Mouse (Mus musculus): ENCODE results near the gene Mybph. TPM values are rescaled to one million over a fixed set of nuclear protein-coding genes. Genes with fewer than 3 reads are reported as not detected.

Gene Mybph
- polyA plus RNA-seq, 1 experiment from 2014 or later, result 0.18 TPM

- Histone ChIP-seq H3K36me3 (ENCODE audit: control insufficient read depth, insufficient read depth, low read length) (no peaks in the 10 kb centered on the region), H3K4me2 (ENCODE audit: low read length) (peak overlapping the region; percentile 92), H3K9ac (ENCODE audit: low read depth, low read length) (0 out of 2 replicates have a peak overlapping the region, but pooled peaks have one; percentile 2), H3K27me3 (ENCODE audit: control insufficient read depth, insufficient read depth, low read depth, low read length) (peaks cover 7% of the 10 kb centered on the region), H3K4me3 (ENCODE audit: low read depth, low read length) (no peak overlapping the region), H3K27ac (ENCODE audit: low read length) (peak overlapping the region; percentile 35; the same call in 1 of the 2 replicates), H3K9me3 (replicated peaks; ENCODE audit: control insufficient read depth, low read length, poor library complexity, severe bottlenecking) (no peaks in the 10 kb centered on the region), H3K4me1 (ENCODE audit: control insufficient read depth, insufficient read depth, low read length) (peaks cover 24% of the 10 kb centered on the region)
- ATAC-seq, result no peak
- WGBS, result 66% methylated on average over 8 of the region's 8 CpGs
Observed at GRCm38 (mm10) chr1:134232326-134232725, 39.1 kb downstream of the Mybph start.

DNA sequence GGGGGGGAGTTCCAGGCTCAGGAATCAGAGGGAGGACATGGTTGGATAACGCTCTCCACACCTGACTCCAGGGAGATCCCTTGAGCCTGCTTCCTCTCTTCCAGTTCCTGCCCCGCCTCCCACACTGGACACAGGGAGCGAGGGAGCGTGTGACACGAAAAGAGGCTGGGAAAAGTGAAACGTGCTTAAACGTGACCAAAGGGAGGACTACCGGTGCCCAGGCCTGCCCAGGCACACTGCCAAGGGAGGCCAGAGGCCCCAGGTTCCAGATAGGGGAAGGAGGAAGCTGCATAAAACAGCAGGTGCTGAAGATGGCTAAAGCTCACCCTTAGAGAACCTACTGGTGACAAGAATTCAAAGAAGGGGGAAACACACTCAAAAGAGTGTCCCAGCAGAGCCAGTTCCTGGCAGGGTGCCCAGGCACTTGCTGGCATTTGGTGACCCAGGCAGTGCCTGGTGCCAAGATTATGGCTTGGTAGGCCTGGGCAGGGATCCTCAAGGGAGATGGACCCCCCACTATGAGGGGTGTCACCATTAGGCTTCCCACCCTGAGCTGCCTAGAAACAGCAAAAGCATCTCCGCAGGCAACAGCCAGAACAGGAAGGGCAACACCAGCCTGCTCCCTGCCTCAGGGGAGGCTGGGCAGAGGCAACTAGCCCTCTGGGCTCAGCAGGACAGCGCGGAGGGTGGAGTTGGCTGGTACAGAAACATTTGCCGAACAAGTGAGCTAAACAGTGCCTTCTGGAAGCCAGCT, 39.7 kb downstream of the Mybph start:
- Histone ChIP-seq H3K9me3 (replicated peaks; ENCODE audit: control insufficient read depth, low read length, poor library complexity, severe bottlenecking) (no peaks in the 10 kb centered on the region), H3K27ac (ENCODE audit: low read length) (peak overlapping the region; percentile 35), H3K4me1 (ENCODE audit: control insufficient read depth, insufficient read depth, low read length) (peaks cover 24% of the 10 kb centered on the region), H3K27me3 (ENCODE audit: control insufficient read depth, insufficient read depth, low read depth, low read length) (peaks cover 7% of the 10 kb centered on the region), H3K4me3 (ENCODE audit: low read depth, low read length) (peak overlapping the region; percentile 57), H3K9ac (ENCODE audit: low read depth, low read length) (peak overlapping the region; percentile 77; the same call in 1 of the 2 replicates), H3K36me3 (ENCODE audit: control insufficient read depth, insufficient read depth, low read length) (no peaks in the 10 kb centered on the region), H3K4me2 (ENCODE audit: low read length) (peak overlapping the region; percentile 92)
- WGBS, result 38% methylated on average over 12 of the region's 12 CpGs
- no peak for ATAC-seq

DNA sequence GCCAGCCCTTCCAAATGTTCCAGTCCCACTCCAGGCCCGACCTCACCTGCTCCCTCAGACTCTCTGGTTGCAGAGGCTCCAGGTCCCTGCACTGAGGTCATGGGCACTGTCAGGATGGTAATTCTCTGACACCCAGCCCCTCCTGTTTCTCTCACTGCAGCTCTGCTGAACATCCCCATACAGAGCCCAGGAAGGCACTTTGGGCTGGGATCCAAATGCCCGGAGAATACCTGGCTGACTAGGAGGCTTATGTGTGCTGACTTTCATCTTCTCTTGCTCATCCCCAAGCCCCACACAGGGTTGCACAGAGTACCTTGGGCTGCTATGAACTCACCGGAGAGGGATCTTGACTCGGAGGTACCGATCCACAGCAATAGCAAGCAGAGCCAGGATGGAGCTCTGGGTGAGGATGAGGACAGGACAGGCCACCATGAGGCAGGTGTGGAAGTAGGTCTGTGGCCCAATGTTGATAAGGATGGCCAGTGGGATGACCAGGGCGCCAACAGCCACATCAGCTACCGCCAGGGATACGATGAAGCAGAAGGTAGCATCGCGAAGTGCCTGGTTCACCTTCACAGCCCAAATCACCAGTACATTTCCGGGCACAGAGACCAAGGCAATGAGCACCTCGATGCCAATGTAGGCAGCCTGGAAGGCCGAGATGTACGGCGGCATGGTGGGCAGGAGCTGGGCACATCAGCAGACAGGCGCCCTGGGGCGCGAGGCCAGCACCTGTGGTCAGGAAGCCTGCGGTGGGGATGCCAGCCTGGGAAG, 40.6 kb downstream of the Mybph start:
- Histone ChIP-seq H3K9me3 (replicated peaks; ENCODE audit: control insufficient read depth, low read length, poor library complexity, severe bottlenecking) (no peaks in the 10 kb centered on the region), H3K9ac (ENCODE audit: low read depth, low read length) (peak overlapping the region; percentile 77), H3K4me1 (ENCODE audit: control insufficient read depth, insufficient read depth, low read length) (peaks cover 24% of the 10 kb centered on the region), H3K27me3 (ENCODE audit: control insufficient read depth, insufficient read depth, low read depth, low read length) (peaks cover 7% of the 10 kb centered on the region), H3K36me3 (ENCODE audit: control insufficient read depth, insufficient read depth, low read length) (no peaks in the 10 kb centered on the region), H3K27ac (ENCODE audit: low read length) (no peak overlapping the region), H3K4me3 (ENCODE audit: low read depth, low read length) (peak overlapping the region; percentile 57), H3K4me2 (ENCODE audit: low read length) (peak overlapping the region; percentile 92)
- 50% methylated on average over 19 of the region's 19 CpGs for WGBS
- ATAC-seq, result no peak

- H3K27ac ChIP-seq (ENCODE audit: low read length), result peak overlapping the region; percentile 31; the same call in 1 of the 2 replicates
- H3K4me1 ChIP-seq (ENCODE audit: control insufficient read depth, insufficient read depth, low read length), result peaks cover 24% of the 10 kb centered on the region
- H3K4me3 ChIP-seq (ENCODE audit: low read depth, low read length), result peak overlapping the region; percentile 57
- peak overlapping the region; percentile 92 for H3K4me2 ChIP-seq (ENCODE audit: low read length)
- H3K27me3 ChIP-seq (ENCODE audit: control insufficient read depth, insufficient read depth, low read depth, low read length), result peaks cover 7% of the 10 kb centered on the region
- ATAC-seq, result peak; percentile 83
- H3K36me3 ChIP-seq (ENCODE audit: control insufficient read depth, insufficient read depth, low read length), result no peaks in the 10 kb centered on the region
- no peaks in the 10 kb centered on the region for H3K9me3 ChIP-seq (replicated peaks; ENCODE audit: control insufficient read depth, low read length, poor library complexity, severe bottlenecking)
- 2% methylated on average over 41 of the region's 41 CpGs for WGBS
- peak overlapping the region; percentile 77 for H3K9ac ChIP-seq (ENCODE audit: low read depth, low read length)
Observed at GRCm38 (mm10) chr1:134234455-134235390, 41.5 kb downstream of the Mybph start.

DNA sequence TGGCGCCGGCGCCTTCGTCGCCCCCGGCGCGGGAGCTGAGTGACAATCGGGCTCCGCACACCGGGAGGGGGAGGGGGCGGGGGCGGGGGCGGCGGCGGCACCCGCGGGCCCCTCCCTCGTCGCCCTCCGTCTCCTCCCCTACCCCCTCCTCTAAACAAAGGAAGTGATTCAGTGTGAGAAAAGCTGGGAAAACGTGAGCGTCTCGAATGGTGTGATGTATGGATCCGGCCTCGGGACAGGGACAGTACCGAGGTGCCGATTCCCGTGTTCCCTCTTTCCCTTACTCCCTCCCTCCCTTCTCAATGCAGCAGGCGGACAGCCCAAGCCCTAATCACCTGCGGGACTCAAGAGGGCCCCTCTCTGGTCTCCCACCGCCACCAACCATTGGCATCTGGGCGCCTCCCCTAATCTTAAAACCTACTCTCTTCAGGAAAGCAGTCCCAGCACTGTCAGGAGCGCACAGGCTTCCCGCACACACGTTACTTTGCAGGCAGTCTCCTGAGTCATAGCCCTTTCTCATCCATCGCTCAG, 42.2 kb downstream of the Mybph start, which contains the start of gene Adora1:
Adora1 (minus strand) TSS at position 41 of the 531 bp plus-strand sequence.
- Histone ChIP-seq H3K4me1 (ENCODE audit: control insufficient read depth, insufficient read depth, low read length) (peaks cover 24% of the 10 kb centered on the region), H3K27ac (ENCODE audit: low read length) (peak within 1 kb of the TSS; percentile 31; the same call in 1 of the 2 replicates), H3K4me3 (ENCODE audit: low read depth, low read length) (peak within 1 kb of the TSS; percentile 57), H3K4me2 (ENCODE audit: low read length) (peak within 1 kb of the TSS; percentile 92), H3K27me3 (ENCODE audit: control insufficient read depth, insufficient read depth, low read depth, low read length) (peaks cover 7% of the 10 kb centered on the region), H3K9ac (ENCODE audit: low read depth, low read length) (peak within 1 kb of the TSS; percentile 77), H3K36me3 (ENCODE audit: control insufficient read depth, insufficient read depth, low read length) (no peaks in the 10 kb centered on the region), H3K9me3 (replicated peaks; ENCODE audit: control insufficient read depth, low read length, poor library complexity, severe bottlenecking) (no peaks in the 10 kb centered on the region)
- WGBS, result 1% methylated on average over 20 of the region's 37 CpGs
- ATAC-seq, result peak; percentile 43

GRCm38 (mm10) chr1:134236142-134236541, 42.9 kb downstream of the Mybph start:
- peaks cover 24% of the 10 kb centered on the region for H3K4me1 ChIP-seq (ENCODE audit: control insufficient read depth, insufficient read depth, low read length)
- H3K27me3 ChIP-seq (ENCODE audit: control insufficient read depth, insufficient read depth, low read depth, low read length), result peaks cover 7% of the 10 kb centered on the region
- H3K9ac ChIP-seq (ENCODE audit: low read depth, low read length), result peak overlapping the region; percentile 77
- no peak overlapping the region for H3K27ac ChIP-seq (ENCODE audit: low read length)
- no peaks in the 10 kb centered on the region for H3K36me3 ChIP-seq (ENCODE audit: control insufficient read depth, insufficient read depth, low read length)
- peak overlapping the region; percentile 92 for H3K4me2 ChIP-seq (ENCODE audit: low read length)
- no peak overlapping the region for H3K4me3 ChIP-seq (ENCODE audit: low read depth, low read length)
- H3K9me3 ChIP-seq (replicated peaks; ENCODE audit: control insufficient read depth, low read length, poor library complexity, severe bottlenecking), result no peaks in the 10 kb centered on the region
- 34% methylated on average over 3 of the region's 3 CpGs for WGBS
- no peak for ATAC-seq

DNA sequence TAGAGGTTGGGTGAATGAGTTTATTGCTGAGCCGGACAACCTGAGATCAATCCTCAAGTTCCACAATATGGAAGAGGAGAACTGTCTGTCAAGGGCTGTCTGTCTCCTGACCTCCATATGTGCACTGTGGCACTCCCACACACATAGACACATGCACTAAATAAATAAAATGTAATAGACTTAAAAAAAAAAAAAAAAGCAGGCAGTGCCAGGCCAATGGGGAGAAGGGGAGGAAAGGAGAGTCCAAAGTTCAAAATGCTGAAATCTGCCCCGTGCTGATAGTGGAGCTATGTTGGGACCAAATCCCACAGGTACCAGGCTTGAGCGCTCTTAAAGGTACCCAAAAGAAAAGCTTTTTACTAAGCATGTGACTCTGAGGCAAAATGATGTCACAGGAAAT, 44.2 kb downstream of the Mybph start:
- ATAC-seq, result no peak
- 92% methylated on average over 3 of the region's 3 CpGs for whole genome bisulfite sequencing
- H3K4me2 ChIP-seq (ENCODE audit: low read length), result no peak overlapping the region

GRCm38 (mm10) chr1:134240701-134241100, 47.5 kb downstream of the Mybph start:
- no peak overlapping the region for H3K9ac ChIP-seq (ENCODE audit: low read depth, low read length)
- WGBS, result 89% methylated on average over 9 of the region's 9 CpGs
- no peak overlapping the region for H3K27ac ChIP-seq (ENCODE audit: low read length)
- no peak overlapping the region for H3K4me3 ChIP-seq (ENCODE audit: low read depth, low read length)
- H3K4me1 ChIP-seq (ENCODE audit: control insufficient read depth, insufficient read depth, low read length), result peaks cover 12% of the 10 kb centered on the region
- ATAC-seq, result no peak
- H3K4me2 ChIP-seq (ENCODE audit: low read length), result no peak overlapping the region
- no peaks in the 10 kb centered on the region for H3K36me3 ChIP-seq (ENCODE audit: control insufficient read depth, insufficient read depth, low read length)
- H3K27me3 ChIP-seq (ENCODE audit: control insufficient read depth, insufficient read depth, low read depth, low read length), result no peaks in the 10 kb centered on the region; the same call in 1 of the 2 replicates
- H3K9me3 ChIP-seq (replicated peaks; ENCODE audit: control insufficient read depth, low read length, poor library complexity, severe bottlenecking), result no peaks in the 10 kb centered on the region

More for the DNA sequence above, 44.2 kb downstream of the Mybph start:
- Histone ChIP-seq H3K27me3 (ENCODE audit: control insufficient read depth, insufficient read depth, low read depth, low read length) (peaks cover 7% of the 10 kb centered on the region), H3K9ac (ENCODE audit: low read depth, low read length) (no peak overlapping the region), H3K4me3 (ENCODE audit: low read depth, low read length) (no peak overlapping the region), H3K4me1 (ENCODE audit: control insufficient read depth, insufficient read depth, low read length) (peaks cover 23% of the 10 kb centered on the region), H3K27ac (ENCODE audit: low read length) (no peak overlapping the region), H3K36me3 (ENCODE audit: control insufficient read depth, insufficient read depth, low read length) (no peaks in the 10 kb centered on the region), H3K9me3 (replicated peaks; ENCODE audit: control insufficient read depth, low read length, poor library complexity, severe bottlenecking) (no peaks in the 10 kb centered on the region)
